Mouse (Mus musculus): Measurements from ENCODE around the gene Ptgfrn. TPM values are rescaled to one million over a fixed set of nuclear protein-coding genes. Genes with fewer than 3 reads are reported as not detected.

Gene Ptgfrn
- total RNA-seq, 2 experiments from 2014 or later = 11.7 to 14.0 TPM

DNA sequence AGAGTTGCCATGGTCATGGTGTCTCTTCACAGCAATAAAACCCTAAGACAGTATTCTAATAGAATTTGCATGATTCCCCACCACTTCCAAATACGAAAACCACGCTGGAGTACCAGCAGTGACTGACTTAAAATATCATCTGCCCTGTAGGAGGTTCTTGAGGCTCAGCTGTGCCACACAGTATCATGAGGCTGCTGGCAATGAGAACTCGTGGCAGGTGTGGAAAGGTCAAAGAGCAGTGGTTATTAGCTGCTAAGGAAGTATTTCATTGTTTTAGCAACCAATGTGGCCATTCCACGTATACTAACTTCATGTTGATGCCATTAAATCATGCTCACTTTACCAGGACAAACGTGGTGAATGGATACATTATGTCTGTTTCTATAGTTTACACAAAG, 98.9 kb downstream of the Ptgfrn start:
- intact Hi-C loops (cut with DNase I) = no loop called here
- DNase-seq = no peak

DNA sequence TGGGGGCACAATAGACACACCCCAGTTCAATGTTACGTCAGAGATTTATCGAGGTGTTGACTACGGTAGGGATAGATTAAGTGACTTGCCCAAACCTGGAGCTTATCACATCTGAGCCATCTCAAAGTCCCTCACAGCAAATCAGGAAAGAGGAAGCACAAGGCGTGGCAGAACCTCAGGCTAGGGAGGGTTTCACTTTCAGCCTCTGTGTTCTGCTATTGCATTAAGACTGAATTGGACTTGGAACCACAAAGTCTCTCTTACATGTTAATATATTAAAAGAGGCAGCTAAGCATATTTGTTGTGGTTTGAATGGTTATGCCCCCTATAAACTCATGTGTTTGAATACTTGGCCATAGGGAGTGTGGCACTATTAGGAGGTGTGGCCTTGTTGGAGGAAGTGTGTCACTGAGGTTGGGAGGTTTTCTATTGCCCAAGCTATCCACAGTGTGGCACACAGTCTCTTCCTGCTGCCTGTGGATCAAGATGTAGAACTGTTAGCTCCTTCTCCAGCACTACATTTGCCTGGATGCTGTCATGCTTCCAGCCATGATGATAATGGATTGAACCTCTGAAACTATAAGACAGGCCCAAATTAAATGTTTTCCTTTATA, 99.4 kb downstream of the Ptgfrn start:
- intact Hi-C loops (cut with DNase I) = no loop called here
- DNase-seq = no peak

DNA sequence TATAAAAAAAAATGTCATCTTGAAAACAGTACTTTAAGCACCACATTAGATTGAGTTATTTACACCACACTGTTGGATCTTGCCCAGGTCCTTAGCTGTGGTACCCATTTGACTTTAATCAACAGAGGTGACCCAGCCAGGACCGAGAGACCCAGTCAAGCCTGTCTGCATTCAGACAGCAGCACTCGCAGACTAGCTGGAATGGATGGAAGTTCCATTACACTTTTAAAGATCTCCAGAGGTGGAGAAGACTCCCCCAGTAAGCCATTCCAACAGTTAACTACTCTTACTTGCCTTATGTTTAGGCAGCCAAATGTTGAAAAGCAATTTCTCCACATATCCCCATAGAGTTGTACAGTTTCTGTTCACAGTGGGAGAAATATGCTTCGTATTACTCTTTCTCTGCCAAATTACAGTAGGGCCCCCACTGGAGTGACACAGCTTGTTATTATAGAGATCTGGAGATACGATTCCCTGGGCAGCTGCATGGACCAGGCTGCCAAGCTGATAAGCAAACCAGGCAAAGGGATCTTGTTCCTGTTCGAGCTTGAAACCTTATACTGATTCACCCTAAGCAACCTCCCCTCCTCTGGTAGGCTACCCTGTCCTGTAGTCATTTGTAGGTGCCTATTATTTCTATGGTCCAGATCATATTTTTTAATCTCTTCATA, 102.8 kb downstream of the Ptgfrn start:
- intact Hi-C loops (cut with DNase I) = no loop called here
- DNase-seq = no peak

DNA sequence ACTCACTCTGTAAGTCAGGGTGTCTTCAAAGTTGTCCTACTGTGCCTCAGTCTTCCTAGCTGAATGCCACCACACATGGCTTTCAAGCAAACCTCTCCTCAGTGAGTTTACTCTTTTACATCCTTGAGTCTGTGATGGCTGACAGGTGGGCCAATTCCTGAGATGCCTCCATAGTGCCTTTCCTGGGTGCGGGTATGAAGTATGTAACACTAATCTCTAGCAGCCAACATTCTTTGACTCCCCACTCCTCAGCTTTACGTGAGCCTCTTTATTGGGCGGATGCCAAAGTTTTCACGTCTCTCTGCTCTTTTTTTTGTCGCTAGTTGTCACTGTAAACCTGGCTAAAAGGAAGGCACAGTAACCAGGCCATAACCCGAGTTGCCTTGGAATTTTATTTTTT, 104.7 kb downstream of the Ptgfrn start:
- no peak for DNase-seq
- intact Hi-C loops (cut with DNase I) = no loop called here

DNA sequence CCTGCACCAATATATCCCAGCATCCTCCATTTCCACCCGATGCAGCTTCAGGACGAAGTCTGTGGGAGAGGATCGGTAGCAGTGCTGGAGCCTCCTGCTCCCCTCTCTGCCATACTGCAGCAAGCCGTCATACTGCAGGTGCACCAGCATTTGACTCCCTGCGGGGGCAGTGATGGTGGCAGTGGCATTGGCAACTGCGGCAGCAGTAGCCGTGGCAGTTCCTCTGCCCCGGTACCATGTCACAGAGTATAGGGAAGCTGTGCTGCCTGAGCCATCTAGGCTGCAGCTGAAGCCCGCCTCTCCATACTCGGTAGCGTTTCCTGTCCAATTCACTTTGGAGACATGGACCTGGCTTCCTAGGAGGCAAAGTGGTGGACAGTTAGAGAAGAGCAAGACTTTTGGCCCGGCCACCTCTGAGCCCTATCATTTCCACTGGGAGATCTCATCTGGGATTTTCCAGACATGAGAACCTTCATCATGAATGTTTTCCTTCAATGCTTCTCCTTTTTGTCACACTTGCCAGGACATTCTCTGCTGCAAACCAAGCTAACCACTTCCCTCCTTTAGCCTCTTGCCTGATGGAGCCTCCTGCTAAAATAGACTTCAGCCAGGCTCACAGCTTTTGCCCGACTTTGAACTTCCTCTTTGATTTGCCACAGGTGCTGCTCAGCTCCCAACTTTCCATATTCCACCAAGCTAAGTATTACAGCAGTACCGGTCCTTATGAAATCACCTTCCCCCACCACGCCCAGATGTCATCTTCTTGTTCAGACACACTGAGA, 106.3 kb downstream of the Ptgfrn start:
- intact Hi-C loops (cut with DNase I) = no loop called here
- no peak for DNase-seq

DNA sequence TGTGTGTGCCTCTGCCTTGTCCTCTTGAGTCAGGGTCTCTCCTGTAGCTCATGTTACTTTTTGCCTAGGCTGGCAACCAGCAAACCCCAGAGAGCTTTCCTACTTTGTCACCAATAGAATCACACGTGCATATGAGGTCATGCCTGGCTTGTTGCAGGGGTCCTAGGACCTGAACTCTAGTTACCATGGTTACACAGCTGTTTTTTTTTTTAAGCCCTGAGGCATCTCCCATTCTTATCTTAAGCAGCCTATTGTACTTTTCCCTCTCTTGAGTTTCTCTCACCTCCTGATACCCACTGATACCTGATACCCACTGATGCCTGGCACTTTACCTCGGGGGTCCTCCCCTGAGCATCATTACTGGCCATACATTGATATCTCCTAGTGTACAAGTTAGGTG, 110.3 kb downstream of the Ptgfrn start:
- intact Hi-C loops (cut with DNase I) = no loop called here
- DNase-seq = no peak

DNA sequence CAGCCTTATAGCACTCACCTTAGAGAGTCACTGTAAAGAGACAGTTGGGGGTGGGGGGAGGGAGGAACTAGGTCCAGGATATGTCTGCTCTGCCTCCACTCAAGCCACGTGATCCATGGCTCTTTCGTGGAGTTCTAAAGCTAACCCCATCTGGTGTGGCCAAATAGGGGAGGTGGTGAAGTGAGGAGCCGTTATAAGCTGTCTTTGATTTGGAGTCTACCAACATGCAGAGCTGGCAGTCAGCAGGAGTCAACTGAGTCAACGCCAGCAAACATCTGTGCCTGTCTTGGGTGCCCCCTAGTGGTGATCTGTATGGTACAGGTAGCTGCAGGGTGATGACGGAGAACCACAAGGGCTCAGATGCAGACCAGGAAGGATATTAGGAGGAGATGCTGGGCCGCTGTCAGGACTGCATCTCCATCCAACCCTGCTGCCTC, 111.2 kb downstream of the Ptgfrn start:
- intact Hi-C loops (cut with DNase I) = no loop called here

DNA sequence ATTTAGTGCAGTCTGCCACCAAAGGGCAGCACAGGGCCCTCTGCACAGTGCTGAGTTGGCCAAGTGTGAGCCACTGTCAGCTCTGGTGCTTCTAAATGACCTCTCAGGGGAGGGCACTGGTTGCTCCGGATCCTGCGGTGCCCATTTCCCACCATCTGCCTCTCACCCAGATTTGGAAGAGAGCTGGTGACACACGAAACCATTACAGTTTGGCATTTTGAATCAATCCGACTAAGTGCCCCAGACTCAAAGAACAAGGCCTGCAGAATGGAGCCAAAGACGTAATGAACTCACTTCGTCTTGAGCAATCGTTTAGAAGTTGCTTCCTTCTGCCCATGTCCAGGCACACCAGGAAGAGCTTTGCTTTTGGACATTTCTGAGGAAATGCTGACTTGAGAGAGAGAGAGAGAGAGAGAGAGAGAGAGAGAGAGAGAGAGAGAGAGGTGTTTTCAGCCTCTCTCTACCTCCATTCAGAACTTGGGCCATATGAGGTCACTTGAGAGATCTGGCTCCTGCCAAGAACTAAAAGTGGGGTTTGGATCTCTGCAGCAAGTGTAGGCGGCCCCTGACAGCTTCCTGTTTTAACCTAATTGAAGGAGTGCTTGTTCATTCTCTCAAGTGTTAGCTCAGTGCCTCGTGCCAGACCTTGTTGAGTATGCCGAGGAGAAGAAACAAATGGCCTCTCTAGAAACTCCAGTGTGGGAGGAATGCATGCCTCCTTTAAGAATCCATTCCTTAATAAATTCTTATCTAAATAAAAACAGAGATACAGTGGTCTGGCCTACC, 112.1 kb downstream of the Ptgfrn start:
- DNase-seq = no peak
- intact Hi-C loops (cut with DNase I) = no loop called here

More for the DNA sequence above, 111.2 kb downstream of the Ptgfrn start:
- peak; percentile 29 to 54 for DNase-seq

DNA sequence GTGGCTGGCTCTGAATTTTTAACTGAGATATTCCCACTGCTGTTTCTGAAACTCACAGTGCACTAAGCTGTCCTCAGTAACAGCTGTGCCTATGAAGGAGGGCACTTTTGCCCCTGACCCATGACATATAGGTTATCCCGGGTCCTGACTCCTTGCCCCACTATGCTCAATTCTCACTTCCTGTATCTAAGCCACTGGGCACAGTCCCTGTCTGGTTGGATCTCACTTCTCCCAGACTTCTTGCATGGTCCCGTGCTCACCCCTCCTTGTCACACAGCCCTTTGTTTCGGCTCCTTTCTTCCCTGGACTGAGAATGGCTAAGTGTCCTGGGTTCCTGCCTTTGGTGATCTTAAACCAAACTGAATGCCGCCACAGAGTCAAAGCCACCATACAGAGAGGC, 115.8 kb downstream of the Ptgfrn start:
- intact Hi-C loops (cut with DNase I) = no loop called here
- DNase-seq = no peak

DNA sequence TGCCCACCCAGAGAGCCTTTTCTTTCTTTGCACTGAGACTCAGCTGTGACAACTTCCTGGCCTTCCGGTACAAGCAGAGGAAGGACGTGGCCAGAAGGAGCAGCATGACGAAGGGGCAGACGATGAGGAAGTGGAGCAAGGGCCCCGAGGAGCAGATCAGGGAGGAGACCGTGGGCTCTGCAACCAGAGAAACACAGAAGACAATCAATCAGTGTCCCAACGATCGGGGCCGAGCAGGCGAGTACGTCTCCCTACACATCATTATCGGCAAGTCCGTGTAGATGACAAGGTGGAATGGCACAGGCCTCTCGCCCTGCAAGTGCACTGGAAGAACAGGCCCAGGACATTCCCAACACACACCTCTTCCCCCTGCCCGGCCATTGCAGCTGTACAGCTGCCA, 116.4 kb downstream of the Ptgfrn start:
- intact Hi-C loops (cut with DNase I) = no loop called here
- DNase-seq = no peak

DNA sequence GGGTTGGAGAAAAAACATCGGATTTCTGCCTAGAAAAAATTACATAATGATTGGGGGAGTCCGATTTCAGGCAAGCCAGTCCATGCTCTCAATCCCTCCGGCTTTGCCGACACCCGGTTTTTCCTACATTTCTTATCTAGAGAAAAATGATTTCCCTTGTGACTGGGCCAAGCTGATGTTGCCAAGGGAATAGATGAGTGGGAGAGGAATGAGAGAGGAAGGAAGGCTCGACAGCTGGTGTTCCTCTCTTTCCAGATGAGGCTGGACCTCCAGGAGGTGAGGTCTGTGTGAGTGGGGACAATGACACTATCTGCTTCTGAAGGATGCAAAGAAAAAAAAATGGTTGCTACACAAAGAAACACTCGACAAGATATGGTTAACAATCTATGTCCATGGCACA, 116.9 kb downstream of the Ptgfrn start:
- intact Hi-C loops (cut with DNase I) = no loop called here
- no peak for DNase-seq

Other genes starting within 250 kb of the Ptgfrn start
- 1 to 10 TPM; 3.9 to 4.3 TPM for gene Trim45, start 188.1 kb downstream of the Ptgfrn start, total RNA-seq (2021)
- 1 to 10 TPM; 3.6 to 3.8 TPM for gene Ttf2, start 140.6 kb downstream of the Ptgfrn start, total RNA-seq (2021)
- under 1 TPM in 1 of 2 experiments, not detected in 1; 0.15 TPM for gene Cd101, start 80.7 kb downstream of the Ptgfrn start, total RNA-seq (2021)
- under 1 TPM; 0.38 to 0.39 TPM for gene Cd2, start 177.7 kb upstream of the Ptgfrn start, total RNA-seq (2021)